Mouse (Mus musculus) ovary, postnatal 10 days (tissue): ENCODE data around the gene Awat2.
"Not testable (repeated sequence)": the region's sequence is repeated elsewhere in the genome, so short reads cannot be mapped to it uniquely, and the experiment has no call there.

Experiments used
- DNase-seq: peaks from one replicate; pipeline ENCODE4 v3.0.0; 2022; ENCODE audit warnings: low spot score

Awat2 gene

DNA sequence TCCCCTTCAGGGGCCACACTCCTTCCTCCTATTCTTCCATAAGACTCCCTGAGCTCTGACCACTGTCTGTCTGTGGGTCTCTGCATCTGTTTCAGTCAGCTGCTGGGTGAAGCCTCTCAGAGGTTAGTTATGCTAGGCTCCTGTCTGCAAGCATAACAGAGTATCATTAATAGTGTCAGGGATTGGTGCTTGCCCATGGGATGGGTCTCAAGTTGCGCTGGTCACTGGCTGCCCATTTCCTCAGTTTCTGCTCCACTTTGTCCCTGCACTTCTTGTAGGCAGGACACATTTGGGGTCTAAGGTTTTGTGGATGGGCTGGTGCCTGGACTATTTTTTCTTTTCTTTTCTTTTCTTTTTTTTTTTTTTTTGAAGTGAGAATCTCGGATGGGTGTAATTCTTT is at the start of gene Awat2:
Gene Awat2 (minus strand): TSS at position 101 of the 400 bp plus-strand sequence.
- not testable (repeated sequence) for DNase-seq

DNA sequence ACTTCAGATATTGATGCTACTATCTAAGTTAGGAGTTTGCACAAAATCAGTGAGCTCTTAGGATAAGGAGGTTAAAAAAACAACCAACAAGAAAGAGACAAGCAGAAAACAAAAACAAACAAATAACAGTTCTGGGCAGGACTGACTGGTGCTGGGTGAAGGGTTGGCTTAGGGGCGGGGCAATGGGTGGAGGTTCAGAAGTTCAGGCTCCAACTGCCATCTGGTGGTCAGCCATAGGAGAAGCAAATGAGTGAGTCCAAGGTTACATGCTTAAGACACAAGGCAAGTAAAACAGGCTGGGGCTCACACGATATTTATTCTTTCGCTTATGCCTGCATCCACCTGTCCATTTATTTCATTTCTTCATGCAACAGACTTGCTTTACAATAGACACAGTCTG is 37.8 kb upstream of the Awat2 start:
- no peak for DNase-seq

DNA sequence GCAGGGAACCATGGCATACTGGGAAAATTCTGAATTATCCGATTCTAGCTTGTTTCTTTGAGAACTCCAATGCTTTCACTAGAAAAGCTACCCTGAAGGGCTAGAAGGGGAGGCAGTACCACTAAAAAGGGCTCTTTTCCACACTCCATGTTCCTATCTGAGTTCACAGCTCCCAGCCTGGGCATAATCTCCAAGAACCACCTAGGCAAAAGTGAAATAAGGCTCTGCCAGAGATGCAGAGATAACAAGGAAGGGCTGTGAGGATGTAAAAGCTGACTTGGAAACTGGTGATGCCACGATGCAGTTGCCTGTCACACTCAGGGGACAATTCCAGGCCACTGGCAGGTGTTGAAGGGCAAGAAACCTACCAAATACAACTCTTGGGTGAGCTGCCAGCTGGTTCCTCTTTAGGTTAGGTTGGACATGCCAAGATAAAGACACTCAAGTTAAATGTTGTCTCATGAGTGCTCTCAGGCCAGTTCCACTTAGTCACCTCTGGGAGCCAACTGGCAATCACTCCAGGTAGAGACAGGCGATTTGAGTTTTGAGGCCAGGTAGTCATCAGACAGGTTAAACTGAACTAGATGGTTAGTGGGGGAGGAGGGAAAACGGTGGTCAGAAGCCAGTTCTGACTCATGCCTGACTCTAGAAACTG is 33.2 kb upstream of the Awat2 start:
- no peak for DNase-seq

DNA sequence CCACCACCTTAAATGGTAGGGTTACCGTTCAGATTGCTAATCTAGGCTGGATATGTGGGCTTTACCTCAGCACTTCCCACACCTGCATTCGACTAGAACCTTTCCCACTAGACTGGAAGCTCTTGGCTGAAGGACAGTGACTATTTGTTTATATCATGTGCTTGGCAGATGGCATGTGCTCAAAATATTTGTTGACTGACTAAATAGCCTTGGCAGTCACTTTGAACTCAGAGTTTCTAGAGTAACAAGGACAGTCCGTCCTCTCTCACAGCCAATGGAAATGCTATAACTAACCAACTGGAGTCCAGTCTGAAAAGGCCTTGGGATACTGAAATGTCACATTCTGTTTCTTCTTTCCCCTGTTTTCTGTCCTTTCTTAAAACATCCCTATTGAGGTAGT is 29.0 kb upstream of the Awat2 start:
- no peak for DNase-seq

DNA sequence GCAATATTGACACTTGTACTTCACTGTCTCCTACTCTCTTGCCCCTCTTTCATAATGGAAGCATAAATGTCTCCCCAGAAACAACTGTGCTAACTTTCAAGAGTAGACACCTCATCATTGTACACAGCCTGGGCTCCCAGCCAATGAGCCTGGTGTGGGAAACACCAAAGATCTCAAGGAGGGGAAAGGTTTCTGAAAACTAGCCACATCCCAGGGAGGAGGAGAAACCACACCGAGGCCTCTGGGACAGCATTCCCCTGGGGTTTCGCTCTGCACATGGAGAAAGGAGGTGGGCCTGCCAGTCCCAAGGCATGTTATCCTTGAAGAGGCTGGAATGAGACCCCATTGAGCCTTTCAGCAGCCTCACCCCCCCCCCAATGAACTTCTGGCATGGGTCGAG is 27.6 kb upstream of the Awat2 start:
- no peak for DNase-seq

DNA sequence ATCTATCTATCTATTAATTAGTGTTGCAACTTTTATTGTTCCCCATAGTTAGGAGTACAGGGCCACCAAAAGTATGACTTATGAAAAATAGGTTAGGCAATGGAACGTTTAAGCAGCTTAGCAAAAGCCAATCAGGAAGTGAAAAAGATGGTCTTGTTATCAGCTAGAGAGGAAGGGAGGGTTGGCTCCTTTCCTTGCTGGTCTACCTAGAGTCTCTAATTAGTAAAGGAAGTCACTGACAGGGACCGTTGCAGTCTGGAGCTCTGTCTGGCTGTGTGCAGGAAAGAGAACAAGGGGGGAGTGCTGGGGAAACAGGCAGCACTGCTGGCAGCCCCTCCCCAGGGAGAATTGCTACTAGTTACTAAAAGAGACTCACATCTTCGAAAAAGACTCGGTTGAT is 25.5 kb upstream of the Awat2 start:
- no peak for DNase-seq

DNA sequence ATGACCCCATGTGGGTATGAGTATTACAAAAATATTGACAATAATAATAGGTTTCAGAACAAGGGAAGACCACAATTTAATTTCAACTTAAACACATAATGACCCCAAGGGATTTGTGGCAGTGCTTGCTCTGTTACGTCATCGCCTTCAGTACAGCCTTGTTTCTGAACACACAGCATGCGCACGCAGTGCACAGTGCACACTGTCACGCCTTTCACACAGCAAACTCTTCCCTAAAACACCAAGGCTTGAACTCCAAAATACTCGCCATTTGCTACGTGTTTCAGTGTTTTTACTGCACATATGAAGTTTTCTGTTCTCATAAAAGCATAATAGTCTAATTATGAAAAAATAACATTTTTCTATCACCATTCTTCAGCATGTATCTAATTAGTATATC is 1.0 kb upstream of the Awat2 start:
- no peak for DNase-seq

DNA sequence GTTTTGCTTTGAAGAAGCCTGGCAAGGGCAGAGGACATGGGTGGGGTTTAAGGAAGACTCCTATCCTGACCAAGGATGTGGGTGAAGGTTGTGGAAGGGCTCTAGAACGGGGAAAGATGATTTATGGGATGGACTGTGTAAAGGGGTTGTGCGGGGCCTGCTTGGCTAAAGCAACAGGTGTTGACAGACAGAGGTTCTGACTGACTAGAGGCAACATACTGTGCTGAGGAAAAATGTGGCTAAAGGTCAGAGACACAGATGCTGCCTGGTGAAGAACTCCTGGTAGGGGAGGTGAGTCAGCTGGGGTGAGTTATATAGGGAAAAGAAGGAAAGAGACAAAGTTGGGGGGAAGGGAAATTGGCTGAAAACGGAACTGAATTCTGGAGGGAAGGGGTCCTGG is 10.2 kb downstream of the Awat2 start:
- no peak for DNase-seq

DNA sequence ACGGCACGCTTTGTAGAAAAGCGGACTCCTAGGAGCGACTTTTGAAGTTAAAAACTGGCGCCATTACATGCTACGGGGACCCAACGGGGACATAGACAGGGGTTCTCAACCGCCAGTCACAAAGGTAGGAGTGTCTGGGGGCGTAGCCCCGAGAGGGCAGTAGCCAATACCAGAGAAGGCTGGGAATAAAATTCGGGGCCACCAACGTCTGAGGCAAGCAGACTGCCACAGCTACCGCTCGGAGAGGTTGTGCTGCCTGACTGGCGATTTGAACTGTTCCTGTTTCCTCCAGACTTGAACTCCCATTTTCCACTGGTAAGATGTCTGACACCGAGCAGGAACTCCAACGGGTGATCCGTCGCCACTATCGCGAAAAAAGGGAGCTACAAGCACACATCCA is 13.8 kb downstream of the Awat2 start, which contains the start of gene Otud6a:
Gene Otud6a (plus strand): TSS at position 321 of the 400 bp plus-strand sequence.
- DNase-seq = no peak

DNA sequence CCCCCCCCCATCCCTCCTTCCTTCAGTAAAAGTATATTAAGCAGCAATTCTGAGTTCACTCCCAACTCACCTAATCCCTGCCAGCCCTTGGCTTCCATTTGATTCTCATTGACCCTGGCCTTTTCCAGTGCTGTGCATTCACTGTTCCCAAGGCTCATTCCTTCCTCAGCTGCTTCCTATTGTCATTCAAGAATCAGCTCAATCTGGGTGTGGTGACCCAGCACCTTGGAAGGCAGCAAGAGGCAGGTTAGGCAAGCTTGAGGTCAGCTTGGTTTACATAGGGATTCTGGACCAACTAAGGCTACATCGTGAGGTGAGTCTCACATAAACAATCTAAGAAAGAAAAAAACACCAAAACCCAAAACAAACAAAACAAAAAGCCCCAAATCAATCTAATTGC is 33.3 kb downstream of the Awat2 start:
- no peak for DNase-seq

DNA sequence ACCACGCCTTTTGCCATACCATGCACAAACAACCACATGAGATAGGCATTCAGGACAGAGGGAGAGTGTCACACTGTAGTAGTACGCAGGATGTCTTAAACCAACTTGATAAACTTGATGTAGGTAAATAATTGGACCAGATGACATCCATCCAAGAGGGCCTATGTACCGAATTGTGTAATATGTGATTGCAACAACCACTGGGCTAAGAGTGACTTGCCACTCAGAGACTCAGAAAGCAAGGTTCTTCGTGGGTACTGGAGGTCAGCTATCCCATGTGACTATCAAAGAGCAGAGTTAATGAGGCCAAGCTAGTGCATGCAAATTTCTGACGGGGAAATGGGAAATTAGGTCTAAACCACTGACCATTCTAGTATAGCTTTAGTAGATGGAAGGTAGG is 40.9 kb downstream of the Awat2 start:
- DNase-seq = no peak

DNA sequence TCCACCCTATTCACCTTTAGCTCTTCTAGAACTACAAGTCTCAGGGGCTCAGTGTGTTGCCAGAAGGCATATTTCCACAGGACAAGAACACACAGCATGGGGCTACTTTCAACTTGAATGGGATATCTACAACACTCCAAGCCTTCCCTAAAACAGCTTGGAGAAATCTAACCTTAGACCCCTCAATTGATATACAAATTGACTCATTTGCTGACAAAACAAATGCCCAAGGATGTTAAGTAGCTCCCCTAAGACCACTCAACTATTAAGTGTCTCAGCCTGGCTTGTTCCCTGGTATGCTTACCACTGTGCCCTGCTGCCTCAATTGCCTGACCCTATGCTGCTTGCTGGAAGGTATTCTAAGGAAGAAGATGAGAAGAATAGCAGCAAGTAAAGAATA is 41.6 kb downstream of the Awat2 start:
- no peak for DNase-seq

DNA sequence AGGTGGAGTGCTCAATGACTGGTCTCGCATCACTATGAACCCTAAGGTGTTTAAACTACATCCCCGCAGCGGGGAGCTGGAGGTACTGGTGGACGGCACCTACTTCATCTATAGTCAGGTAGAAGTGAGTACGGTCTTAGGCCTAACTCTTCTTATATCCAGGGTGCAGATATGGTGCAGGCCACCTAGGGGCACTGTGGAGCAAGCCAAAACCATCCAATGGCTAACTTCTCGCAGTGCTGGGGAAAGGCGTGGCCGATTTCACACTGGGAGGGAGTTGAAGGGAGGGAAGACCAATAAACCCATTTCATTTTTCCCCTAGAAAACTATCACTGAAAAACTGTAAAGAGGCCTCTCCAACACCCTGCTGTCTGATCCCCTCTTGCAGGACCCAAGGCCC is 47.5 kb downstream of the Awat2 start:
- DNase-seq = no peak

DNA sequence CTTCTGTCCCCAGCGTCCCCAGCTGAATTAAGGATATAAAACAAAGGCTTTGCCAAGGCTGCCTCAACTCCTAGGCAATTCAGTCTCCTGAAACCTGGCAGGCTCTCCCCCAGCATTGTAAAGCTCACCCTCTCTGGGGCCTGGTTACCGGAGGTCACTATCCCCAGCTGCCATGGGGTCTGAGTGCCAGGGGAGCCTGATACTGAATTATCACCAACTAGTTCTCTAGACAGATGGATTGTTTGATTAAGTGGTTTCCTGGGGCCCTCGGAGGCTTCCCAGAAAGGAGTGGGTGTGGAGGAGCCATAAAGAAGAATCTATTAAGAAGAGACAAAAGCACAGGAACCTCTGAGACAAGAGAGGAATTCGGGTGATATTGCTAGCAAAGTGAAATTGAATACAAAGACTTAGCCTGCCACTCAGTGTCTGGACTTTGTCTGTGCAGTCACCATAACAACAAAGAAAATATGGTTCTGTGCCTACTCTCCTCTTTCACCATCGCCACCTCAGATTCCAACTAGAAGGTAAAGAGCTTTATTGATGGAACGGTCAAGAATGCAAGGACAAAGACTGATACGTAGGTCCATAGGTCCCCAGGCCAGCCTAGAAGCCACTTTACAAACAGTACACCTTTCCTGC is 48.2 kb downstream of the Awat2 start:
- no peak for DNase-seq

DNA sequence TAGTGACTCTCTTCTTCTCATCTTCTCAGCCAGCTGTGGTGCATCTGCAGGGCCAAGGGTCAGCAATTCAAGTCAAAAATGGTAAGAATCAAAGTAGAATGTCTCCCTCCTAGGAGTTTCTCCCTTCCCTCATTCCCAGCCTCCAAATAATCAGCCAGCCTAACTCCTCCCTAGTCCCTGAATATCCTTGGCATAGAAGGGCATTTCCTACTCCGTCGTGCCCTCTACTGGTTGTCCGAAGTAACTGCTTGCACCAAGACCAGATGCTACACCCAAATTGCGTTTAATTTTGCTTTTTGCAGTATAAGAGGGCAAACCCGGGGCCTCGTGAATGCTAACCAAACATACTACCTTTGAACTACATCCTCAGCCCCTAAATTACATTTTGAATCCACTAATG is 50.2 kb downstream of the Awat2 start:
- no peak for DNase-seq

DNA sequence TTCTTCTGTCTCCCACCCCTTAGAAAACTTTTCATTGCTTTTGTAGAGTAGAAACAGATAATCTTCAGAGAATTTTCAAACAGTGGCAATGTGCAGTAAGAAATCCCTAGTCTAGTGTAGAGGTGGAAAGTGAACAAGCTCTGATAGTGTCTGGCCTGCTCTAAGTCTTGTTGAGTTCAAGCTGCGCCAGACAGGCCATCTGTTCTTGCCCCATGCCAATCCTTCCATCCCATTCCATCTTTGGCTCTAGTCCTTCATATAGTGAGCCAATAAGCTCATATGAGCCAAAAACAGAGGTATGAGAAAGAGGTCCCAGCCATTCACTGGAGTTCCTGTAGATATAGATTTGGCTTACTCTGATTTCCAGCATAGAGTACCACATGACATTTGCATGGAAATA is 52.6 kb downstream of the Awat2 start:
- no peak for DNase-seq

DNA sequence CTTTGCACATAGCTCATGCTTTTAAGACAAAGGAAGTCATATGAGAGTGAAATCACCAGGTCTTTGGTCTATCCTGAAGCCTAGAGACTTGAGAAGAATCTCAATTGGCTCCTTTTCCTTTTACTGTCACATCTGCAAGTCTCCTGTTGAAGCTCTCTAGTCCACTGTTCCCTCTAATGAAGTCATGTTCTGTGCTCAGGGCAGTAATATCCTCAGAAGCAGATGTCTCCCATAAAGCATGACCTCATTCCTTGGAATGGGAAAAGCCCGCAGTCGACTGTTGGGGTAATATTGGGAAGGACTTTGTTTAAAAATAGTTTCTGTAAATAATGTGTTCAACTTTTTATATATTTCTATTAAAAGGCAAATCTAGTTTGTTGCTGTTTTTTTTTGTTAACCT is 85.5 kb downstream of the Awat2 start:
- no peak for DNase-seq
